Mouse (Mus musculus): Measurements from ENCODE around the gene Pacsin3. TPM values are rescaled to one million over a fixed set of nuclear protein-coding genes. Genes with fewer than 3 reads are reported as not detected.
A peak's percentile ranks its signal among the peaks of the same experiment; 100 is the strongest.
"Not testable (repeated sequence)": the region's sequence is repeated elsewhere in the genome, so short reads cannot be mapped to it uniquely, and the experiment has no call there.

Pacsin3 gene
- total RNA-seq (2021), result 10 to 100 TPM; 90.5 to 99.5 TPM

- DNase-seq, result peak; percentile 51
Measured at GRCm38 (mm10) chr2:91255661-91256150, at the start of gene Pacsin3. Gene Pacsin3, plus strand, starts transcription at chr2:91255954.

GRCm38 (mm10) chr2:91206254-91206775 lies 49.4 kb upstream of the Pacsin3 start:
- no peak for DNase-seq

GRCm38 (mm10) chr2:91213311-91213710 lies 42.4 kb upstream of the Pacsin3 start:
- no peak for DNase-seq

GRCm38 (mm10) chr2:91217032-91217431 lies 38.7 kb upstream of the Pacsin3 start:
- no peak for DNase-seq

- DNase-seq, result no peak
Measured at GRCm38 (mm10) chr2:91220501-91220900, 35.3 kb upstream of the Pacsin3 start.

GRCm38 (mm10) chr2:91223614-91224013 lies 32.1 kb upstream of the Pacsin3 start:
- no peak for DNase-seq

GRCm38 (mm10) chr2:91229735-91230134 lies 26.0 kb upstream of the Pacsin3 start:
- no peak for DNase-seq

- peak; percentile 96 for DNase-seq
Measured at GRCm38 (mm10) chr2:91236601-91237510, 18.9 kb upstream of the Pacsin3 start, which contains the start of gene Ddb2. Gene Ddb2, minus strand, starts transcription at chr2:91236982.

GRCm38 (mm10) chr2:91237511-91238080 lies 18.2 kb upstream of the Pacsin3 start:
- DNase-seq, result not testable (repeated sequence)

- no peak for DNase-seq
Measured at GRCm38 (mm10) chr2:91242547-91242946, 13.2 kb upstream of the Pacsin3 start.

GRCm38 (mm10) chr2:91243416-91243815 lies 12.3 kb upstream of the Pacsin3 start:
- no peak for DNase-seq

- no peak for DNase-seq
Measured at GRCm38 (mm10) chr2:91244557-91245228, 11.1 kb upstream of the Pacsin3 start.

- no peak for DNase-seq
Measured at GRCm38 (mm10) chr2:91248366-91248765, 7.4 kb upstream of the Pacsin3 start.

GRCm38 (mm10) chr2:91252001-91252400 lies 3.8 kb upstream of the Pacsin3 start:
- DNase-seq, result no peak

- no peak for DNase-seq
Measured at GRCm38 (mm10) chr2:91252512-91252911, 3.2 kb upstream of the Pacsin3 start.

GRCm38 (mm10) chr2:91254725-91255380 lies 901 bp upstream of the Pacsin3 start:
- DNase-seq, result no peak

GRCm38 (mm10) chr2:91256256-91257125 lies 737 bp downstream of the Pacsin3 start:
- DNase-seq, result peak; percentile 70

- peak; percentile 53 for DNase-seq
Measured at GRCm38 (mm10) chr2:91257126-91257980, 1.6 kb downstream of the Pacsin3 start.

GRCm38 (mm10) chr2:91258054-91258453 lies 2.3 kb downstream of the Pacsin3 start:
- no peak for DNase-seq

- no peak for DNase-seq
Measured at GRCm38 (mm10) chr2:91258830-91259229, 3.1 kb downstream of the Pacsin3 start.

Measured in heart, postnatal 4 days (tissue).